ENCODE assay signal across 18 mouse cellular contexts in genomic region chr7:141957524-141958051, GRCm38 (mm10). TPM values are rescaled to one million over a fixed set of nuclear protein-coding genes. Genes with fewer than 3 reads are reported as not detected.
DNase-seq lines count a peak whose midpoint lies in the region; ATAC-seq and TF ChIP-seq lines count a peak whose summit lies in the region.
"Had no signal": no experiment of that assay in that cellular context is flagged by ENCODE, and none has a peak within 500 bp of the region (broad histone marks: within the 10 kb centered on the region; RNA-seq: fewer than 3 reads in every experiment).

No protein-coding gene starts in this region.

- no peak overlapping the region for H3K4me3 ChIP-seq in forebrain, embryonic 15.5 days
- H3K4me3 ChIP-seq in forebrain, embryonic 10.5 days = no peak overlapping the region
- H3K4me3 ChIP-seq in midbrain, embryonic 14.5 days (replicated peaks; ENCODE audit: low read depth, low read length) = no peak overlapping the region
- H3K4me3 ChIP-seq in midbrain, embryonic 11.5 days (ENCODE audit: low read depth, low read length) = no peak overlapping the region
- H3K4me3 ChIP-seq in forebrain, embryonic 16.5 days (replicated peaks; ENCODE audit: low read length) = no peak overlapping the region
- H3K4me3 ChIP-seq: heart, embryonic 12.5 days; limb, embryonic 15.5 days; liver, embryonic 15.5 days; midbrain, embryonic 12.5 days had no signal

- DNase-seq in forebrain, embryonic 10.5 days (ENCODE audit: extremely low spot score, low spot score) = no peak
- peak; percentile 66 for DNase-seq in midbrain, embryonic 14.5 days
- no peak for DNase-seq in midbrain, embryonic 11.5 days (ENCODE audit: low spot score, missing footprints)
- peak; percentile 53 for DNase-seq in brain, embryonic 14.5 days (ENCODE audit: low read depth)
- no peak for DNase-seq in thymus, postnatal 36 days
- DNase-seq: gastrocnemius, postnatal 10 days; heart, postnatal 14 days; kidney, adult 18-20 months; layer of hippocampus, postnatal 36 days; right cerebral cortex, postnatal 14 days had no signal

- 0 out of 2 replicates have a peak overlapping the region, but pooled peaks have one; percentile 3 for H3K27ac ChIP-seq in forebrain, embryonic 15.5 days (replicated peaks)
- no peak overlapping the region for H3K27ac ChIP-seq in forebrain, embryonic 10.5 days
- no peak overlapping the region for H3K27ac ChIP-seq in midbrain, embryonic 14.5 days (replicated peaks; ENCODE audit: low read depth, low read length)
- no peak overlapping the region for H3K27ac ChIP-seq in midbrain, embryonic 11.5 days (ENCODE audit: low read depth, low read length)
- H3K27ac ChIP-seq in forebrain, embryonic 16.5 days (ENCODE audit: low read length) = no peak overlapping the region
- H3K27ac ChIP-seq: kidney, postnatal 0 days; limb, embryonic 15.5 days; liver, embryonic 15.5 days; macrophage; midbrain, embryonic 12.5 days had no signal

- H3K9me3 ChIP-seq in forebrain, embryonic 15.5 days = no peaks in the 10 kb centered on the region
- no peaks in the 10 kb centered on the region for H3K9me3 ChIP-seq in forebrain, embryonic 10.5 days
- no peaks in the 10 kb centered on the region for H3K9me3 ChIP-seq in midbrain, embryonic 14.5 days (ENCODE audit: control insufficient read depth, low read length)
- no peaks in the 10 kb centered on the region for H3K9me3 ChIP-seq in midbrain, embryonic 11.5 days (ENCODE audit: control insufficient read depth, low read length)
- H3K9me3 ChIP-seq in forebrain, embryonic 16.5 days (ENCODE audit: control insufficient read depth, low read length) = no peaks in the 10 kb centered on the region
- H3K9me3 ChIP-seq: heart, embryonic 12.5 days; limb, embryonic 15.5 days; liver, embryonic 15.5 days; midbrain, embryonic 12.5 days had no signal

- H3K36me3 ChIP-seq in forebrain, embryonic 15.5 days = no peaks in the 10 kb centered on the region
- peaks cover 4% of the 10 kb centered on the region; the same call in 1 of the 2 replicates for H3K36me3 ChIP-seq in forebrain, embryonic 10.5 days (replicated peaks)
- no peaks in the 10 kb centered on the region for H3K36me3 ChIP-seq in midbrain, embryonic 14.5 days (ENCODE audit: control insufficient read depth, insufficient read depth, low read length)
- no peaks in the 10 kb centered on the region; the same call in none of the 2 replicates for H3K36me3 ChIP-seq in midbrain, embryonic 11.5 days (ENCODE audit: control insufficient read depth, insufficient read depth, low read length)
- H3K36me3 ChIP-seq in forebrain, embryonic 16.5 days (ENCODE audit: control insufficient read depth, insufficient read depth) = no peaks in the 10 kb centered on the region
- H3K36me3 ChIP-seq: heart, embryonic 12.5 days; limb, embryonic 15.5 days; liver, embryonic 15.5 days had no signal

- H3K4me1 ChIP-seq in forebrain, embryonic 15.5 days = peaks cover 92% of the 10 kb centered on the region
- H3K4me1 ChIP-seq in forebrain, embryonic 10.5 days = peaks cover 52% of the 10 kb centered on the region
- H3K4me1 ChIP-seq in midbrain, embryonic 14.5 days (ENCODE audit: control insufficient read depth, insufficient read depth, low read length) = peaks cover 94% of the 10 kb centered on the region
- H3K4me1 ChIP-seq in midbrain, embryonic 11.5 days (ENCODE audit: control insufficient read depth, insufficient read depth, low read length) = peaks cover 30% of the 10 kb centered on the region
- H3K4me1 ChIP-seq in forebrain, embryonic 16.5 days (replicated peaks; ENCODE audit: control insufficient read depth, insufficient read depth, low read length) = peaks cover 68% of the 10 kb centered on the region
- H3K4me1 ChIP-seq: heart, embryonic 12.5 days; limb, embryonic 15.5 days; liver, embryonic 15.5 days had no signal

- TF ChIP-seq CTCF in brain, embryonic 14.5 days (IDR thresholded peaks at IDR 0.05; ENCODE audit: borderline replicate concordance, extremely low read depth, insufficient read depth, insufficient read length) = no peak

- no peaks in the 10 kb centered on the region for H3K27me3 ChIP-seq in forebrain, embryonic 15.5 days
- no peaks in the 10 kb centered on the region for H3K27me3 ChIP-seq in forebrain, embryonic 10.5 days (ENCODE audit: poor library complexity, severe bottlenecking)
- no peaks in the 10 kb centered on the region for H3K27me3 ChIP-seq in midbrain, embryonic 14.5 days (ENCODE audit: control insufficient read depth, insufficient read depth, low read length)
- H3K27me3 ChIP-seq in midbrain, embryonic 11.5 days (ENCODE audit: control insufficient read depth, insufficient read depth, low read length) = no peaks in the 10 kb centered on the region
- no peaks in the 10 kb centered on the region for H3K27me3 ChIP-seq in forebrain, embryonic 16.5 days (replicated peaks; ENCODE audit: control insufficient read depth, insufficient read depth, low read length)
- H3K27me3 ChIP-seq: midbrain, embryonic 12.5 days had no signal

- H3K9ac ChIP-seq in forebrain, embryonic 15.5 days (replicated peaks) = no peak overlapping the region
- no peak overlapping the region; the same call in 1 of the 2 replicates for H3K9ac ChIP-seq in midbrain, embryonic 14.5 days (replicated peaks; ENCODE audit: low read length)
- H3K9ac ChIP-seq in midbrain, embryonic 11.5 days (ENCODE audit: low read length) = no peak overlapping the region
- 0 out of 2 replicates have a peak overlapping the region, but pooled peaks have one; percentile 9 for H3K9ac ChIP-seq in forebrain, embryonic 16.5 days (replicated peaks; ENCODE audit: low read depth, low read length)
- H3K9ac ChIP-seq: heart, embryonic 12.5 days; limb, embryonic 15.5 days; liver, embryonic 15.5 days; midbrain, embryonic 12.5 days had no signal

- ATAC-seq in forebrain, embryonic 15.5 days (replicated peaks) = no peak
- ATAC-seq in midbrain, embryonic 14.5 days (ENCODE audit: low FRiP score, low TSS enrichment) = no peak
- ATAC-seq in midbrain, embryonic 11.5 days (ENCODE audit: low FRiP score) = no peak
- ATAC-seq in forebrain, embryonic 16.5 days = 0 out of 2 replicates have a peak, but pooled peaks have one; percentile 16

- TF ChIP-seq POLR2A in brain, embryonic 14.5 days (IDR thresholded peaks at IDR 0.05; ENCODE audit: borderline replicate concordance, extremely low read depth, insufficient read depth, insufficient read length, poor library complexity, severe bottlenecking) = no peak

- WGBS in forebrain, embryonic 15.5 days = 69% methylated on average over 4 of the region's 4 CpGs
- WGBS in forebrain, embryonic 10.5 days = 88% methylated on average over 4 of the region's 4 CpGs
- WGBS in midbrain, embryonic 14.5 days = 76% methylated on average over 4 of the region's 4 CpGs
- 83% methylated on average over 4 of the region's 4 CpGs for WGBS in midbrain, embryonic 11.5 days
- WGBS in forebrain, embryonic 16.5 days = 61% methylated on average over 4 of the region's 4 CpGs

- no peak overlapping the region for H3K4me2 ChIP-seq in forebrain, embryonic 15.5 days (replicated peaks)
- H3K4me2 ChIP-seq in midbrain, embryonic 14.5 days (ENCODE audit: low read length) = no peak overlapping the region
- no peak overlapping the region for H3K4me2 ChIP-seq in midbrain, embryonic 11.5 days
- no peak overlapping the region for H3K4me2 ChIP-seq in forebrain, embryonic 16.5 days (ENCODE audit: low read length)
- H3K4me2 ChIP-seq: heart, embryonic 12.5 days; limb, embryonic 15.5 days; liver, embryonic 15.5 days; midbrain, embryonic 12.5 days had no signal

RNA-seq across cellular contexts. Expression of gene Brsk2, which starts 8.0 kb away (rescaled TPM):
- 23.1 and 25.8 TPM in 2 replicates for polyA plus RNA-seq in forebrain, embryonic 15.5 days (2015; fragmentation: Nextera tagmentation; extraction: Ambion mirVana)
- polyA plus RNA-seq in forebrain, embryonic 10.5 days (2016; fragmentation: Nextera tagmentation; extraction: Ambion mirVana) = 6.0 and 6.7 TPM in 2 replicates
- 23.9 and 33.5 TPM in 2 replicates for polyA plus RNA-seq in midbrain, embryonic 14.5 days (2014; fragmentation: Nextera tagmentation; extraction: Ambion mirVana)
- 9.9 and 11.4 TPM in 2 replicates for polyA plus RNA-seq in midbrain, embryonic 11.5 days (2014; fragmentation: Nextera tagmentation; extraction: Ambion mirVana)
- 179 and 184 TPM in 2 replicates for polyA plus RNA-seq in brain, embryonic 14.5 days (2012; rRNA removed)
- 22.7 and 26.5 TPM in 2 replicates for polyA plus RNA-seq in forebrain, embryonic 16.5 days (2015; fragmentation: Nextera tagmentation; extraction: Ambion mirVana)
- polyA plus RNA-seq: macrophage had no signal

RNA-seq across cellular contexts. Expression of gene Tollip, which starts 39.3 kb away (rescaled TPM):
- polyA plus RNA-seq in forebrain, embryonic 15.5 days (2015; fragmentation: Nextera tagmentation; extraction: Ambion mirVana) = 84.4 and 87.9 TPM in 2 replicates
- 51.2 and 53.2 TPM in 2 replicates for polyA plus RNA-seq in forebrain, embryonic 10.5 days (2016; fragmentation: Nextera tagmentation; extraction: Ambion mirVana)
- polyA plus RNA-seq in midbrain, embryonic 14.5 days (2014; fragmentation: Nextera tagmentation; extraction: Ambion mirVana) = 61.9 and 79.7 TPM in 2 replicates
- 55.5 and 56.4 TPM in 2 replicates for polyA plus RNA-seq in midbrain, embryonic 11.5 days (2014; fragmentation: Nextera tagmentation; extraction: Ambion mirVana)
- 86.3 and 87.4 TPM in 2 replicates for polyA plus RNA-seq in brain, embryonic 14.5 days (2012; rRNA removed)
- 96.0 and 101 TPM in 2 replicates for polyA plus RNA-seq in forebrain, embryonic 16.5 days (2015; fragmentation: Nextera tagmentation; extraction: Ambion mirVana)

Comparison
In these comparisons a context has a peak if more than half of its experiments do, and no peak if none do; other contexts are left out.
1. DNase-seq: peak in midbrain, embryonic 14.5 days (single experiment) and brain, embryonic 14.5 days (single experiment); none in forebrain, embryonic 10.5 days (single experiment), midbrain, embryonic 11.5 days (single experiment) and thymus, postnatal 36 days (0 of 2).